Mouse (Mus musculus) cortical plate, adult 2 months (tissue): Measurements from ENCODE around the gene Wdr41. TPM values are rescaled to one million over a fixed set of nuclear protein-coding genes. Genes with fewer than 3 reads are reported as not detected.

Experiments used
- H3K27ac ChIP-seq: fragments of 200-500 bp; 2 replicates; pipeline ENCODE4 v1.5.1; 2012; ENCODE audit warnings: low read length, control low read depth, inconsistent platforms; ENCODE audit not compliant: insufficient read depth
- H3K4me1 ChIP-seq: fragments of 200-500 bp; 2 replicates; pipeline ENCODE4 v1.6.1; 2011; ENCODE audit warnings: low read length; ENCODE audit not compliant: control insufficient read depth, insufficient read depth
- H3K4me3 ChIP-seq: fragments of 200-500 bp; 2 replicates; pipeline ENCODE4 v1.5.1; 2011; ENCODE audit warnings: mild to moderate bottlenecking, low read length, control low read depth; ENCODE audit not compliant: insufficient read depth
- CTCF ChIP-seq: fragments of 200-500 bp; IDR thresholded peaks from 2 replicates; pipeline ENCODE4 v1.5.1; 2011; ENCODE audit warnings: mild to moderate bottlenecking, control low read depth, low read length; ENCODE audit not compliant: insufficient read depth; ENCODE audit errors: extremely low read depth
- POLR2A ChIP-seq: fragments of 200-500 bp; IDR thresholded peaks from 2 replicates; pipeline ENCODE4 v1.6.1; 2011; ENCODE audit warnings: mild to moderate bottlenecking, low read length, control low read depth; ENCODE audit not compliant: insufficient read depth; ENCODE audit errors: extremely low read depth
- polyA plus RNA-seq: library from polyadenylated mRNA; depleted of rRNA; stranded (reverse); fragments of >200 nt; gene quantifications from 2 replicates; pipeline ENCODE4 v1.2.3, GENCODE M21; 2012

The Wdr41 gene
- polyA plus RNA-seq, 1 experiment: 24.8 TPM

- no peak overlapping the region for H3K27ac ChIP-seq
- TF ChIP-seq POLR2A (no peak), CTCF (no peak)
- H3K4me1 ChIP-seq: no peaks in the 10 kb centered on the region
- no peak overlapping the region for H3K4me3 ChIP-seq
Measured at GRCm38 (mm10) chr13:94979081-94979480, 2.9 kb downstream of the Wdr41 start.

GRCm38 (mm10) chr13:94990516-94990915 lies 14.4 kb downstream of the Wdr41 start:
- Histone ChIP-seq H3K27ac (no peak overlapping the region), H3K4me3 (no peak overlapping the region), H3K4me1 (no peaks in the 10 kb centered on the region)
- TF ChIP-seq POLR2A (no peak), CTCF (no peak)

- no peak for TF ChIP-seq POLR2A
- no peak for TF ChIP-seq CTCF
- H3K4me3 ChIP-seq: no peak overlapping the region
- H3K27ac ChIP-seq: no peak overlapping the region
- H3K4me1 ChIP-seq: no peaks in the 10 kb centered on the region
Measured at GRCm38 (mm10) chr13:95007281-95007680, 31.1 kb downstream of the Wdr41 start.

DNA sequence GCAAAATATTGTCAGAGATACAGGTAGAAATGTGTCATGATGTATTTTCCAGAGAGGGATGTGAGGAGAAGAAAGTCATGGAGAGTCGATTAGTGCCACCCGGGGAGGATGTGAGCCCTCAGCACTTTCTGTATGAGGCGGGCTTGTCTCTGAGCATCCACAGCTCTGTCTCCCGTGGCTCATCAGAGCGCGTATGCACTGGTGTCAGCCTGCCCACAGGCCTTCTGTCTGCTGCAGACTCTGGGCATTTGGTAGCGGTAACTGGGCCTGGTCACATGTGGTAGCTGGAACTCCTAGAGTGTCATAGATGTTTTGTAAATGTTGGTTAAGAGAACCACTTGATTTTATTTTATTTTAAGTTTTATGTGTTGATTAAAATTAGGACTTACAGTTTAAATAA lies 33.1 kb downstream of the Wdr41 start:
- no peak overlapping the region for H3K27ac ChIP-seq
- no peaks in the 10 kb centered on the region for H3K4me1 ChIP-seq
- no peak overlapping the region for H3K4me3 ChIP-seq
- no peak for TF ChIP-seq POLR2A
- no peak for TF ChIP-seq CTCF

- TF ChIP-seq POLR2A (no peak), CTCF (no peak)
- H3K27ac ChIP-seq: no peak overlapping the region
- H3K4me1 ChIP-seq: no peaks in the 10 kb centered on the region
- H3K4me3 ChIP-seq: no peak overlapping the region
Measured at GRCm38 (mm10) chr13:95011546-95012257, 35.6 kb downstream of the Wdr41 start.

- Histone ChIP-seq H3K4me1 (peaks cover 2% of the 10 kb centered on the region; the same call in 1 of the 2 replicates), H3K27ac (no peak overlapping the region), H3K4me3 (no peak overlapping the region)
- no peak for TF ChIP-seq CTCF
- no peak for TF ChIP-seq POLR2A
Measured at GRCm38 (mm10) chr13:95017278-95017677, 41.1 kb downstream of the Wdr41 start.

DNA sequence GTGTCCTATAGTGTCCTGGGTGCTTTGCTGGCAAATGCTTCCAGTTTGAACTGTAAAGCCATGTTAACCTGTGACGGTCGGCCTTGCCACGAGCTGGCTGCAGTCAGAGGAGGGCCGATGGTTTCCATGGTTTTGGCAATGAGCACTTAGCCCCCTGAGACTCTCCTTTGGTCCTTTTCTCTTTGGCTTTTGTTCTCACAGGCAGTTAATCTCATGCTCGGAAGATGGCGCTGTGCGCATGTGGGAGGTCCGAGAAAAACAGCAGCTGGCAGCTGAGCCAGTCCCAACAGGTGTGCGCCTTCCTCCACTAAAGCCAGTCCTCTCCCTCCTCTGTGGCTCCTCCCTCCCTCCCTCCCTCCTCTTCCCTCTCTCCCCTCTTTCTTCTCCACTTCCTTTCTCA lies 41.8 kb downstream of the Wdr41 start:
- Histone ChIP-seq H3K4me1 (peaks cover 2% of the 10 kb centered on the region; the same call in 1 of the 2 replicates), H3K4me3 (no peak overlapping the region), H3K27ac (no peak overlapping the region)
- TF ChIP-seq CTCF (peak; percentile 86), POLR2A (no peak)

DNA sequence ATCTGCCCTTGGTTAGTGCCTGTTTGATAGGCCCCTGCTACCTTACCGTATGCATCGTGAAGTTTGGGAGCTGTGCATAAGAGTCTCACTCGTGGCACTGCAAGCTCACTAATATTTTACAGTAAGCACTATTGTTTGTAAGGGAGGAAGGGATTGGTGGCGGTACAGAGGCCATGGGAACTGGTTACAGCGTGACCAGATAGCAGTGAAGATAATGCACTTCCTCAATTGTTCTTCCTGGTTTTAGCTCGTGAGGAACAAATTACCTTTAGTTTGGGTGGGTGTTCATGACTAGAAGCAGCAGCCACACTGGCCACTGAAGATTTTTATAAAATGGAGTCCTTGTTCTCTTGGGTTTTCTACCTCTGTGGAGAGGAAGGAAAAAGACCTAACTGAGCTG lies 43.2 kb downstream of the Wdr41 start:
- Histone ChIP-seq H3K4me1 (peaks cover 2% of the 10 kb centered on the region; the same call in 1 of the 2 replicates), H3K27ac (no peak overlapping the region)
- TF ChIP-seq CTCF: no peak
- no peak for TF ChIP-seq POLR2A

DNA sequence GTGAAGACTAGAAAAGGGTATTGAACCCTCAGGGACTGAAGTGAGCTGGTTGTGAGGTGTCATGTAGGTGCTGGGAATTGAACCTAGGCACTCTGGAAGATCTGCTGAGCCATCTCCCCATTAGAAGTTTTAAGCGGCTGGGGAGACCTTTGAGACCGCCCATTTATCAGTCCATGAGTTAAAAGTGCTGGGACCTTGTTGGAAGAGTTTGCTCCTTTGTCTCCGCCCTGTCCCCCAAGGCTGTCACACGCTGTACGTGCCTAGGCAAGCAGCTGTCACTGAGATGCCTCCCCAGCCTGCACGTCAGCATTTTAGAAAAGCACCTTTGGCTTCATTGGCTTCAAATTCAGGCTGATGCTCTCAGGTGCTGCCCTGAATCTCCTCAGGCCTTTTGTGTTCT lies 44.1 kb downstream of the Wdr41 start:
- H3K4me3 ChIP-seq: no peak overlapping the region
- peaks cover 2% of the 10 kb centered on the region; the same call in 1 of the 2 replicates for H3K4me1 ChIP-seq
- H3K27ac ChIP-seq: no peak overlapping the region
- TF ChIP-seq CTCF (no peak), POLR2A (no peak)

More for the DNA sequence above, 43.2 kb downstream of the Wdr41 start:
- H3K4me3 ChIP-seq: no peak overlapping the region

GRCm38 (mm10) chr13:95030828-95031227 lies 54.7 kb downstream of the Wdr41 start:
- no peak for TF ChIP-seq POLR2A
- no peak for TF ChIP-seq CTCF
- Histone ChIP-seq H3K4me3 (no peak overlapping the region), H3K4me1 (peaks cover 9% of the 10 kb centered on the region), H3K27ac (no peak overlapping the region)
